Mouse (Mus musculus) MEL-GATA-1-ER (cell line): ENCODE results near the gene Cep126.

Experiments used
- DNase-seq: peaks from one replicate; pipeline ENCODE4 v3.0.0-alpha.2; 2012; ENCODE audit warnings: low read depth; ENCODE audit errors: extremely low read depth

Cep126 gene

GRCm38 (mm10) chr9:8134117-8134574 is at the start of gene Cep126:
Cep126 (minus strand) TSS chr9:8134294.
- DNase-seq: no peak

GRCm38 (mm10) chr9:8179554-8179953 is 45.5 kb upstream of the Cep126 start:
- no peak for DNase-seq

- DNase-seq: no peak
Observed at GRCm38 (mm10) chr9:8177099-8177498, 43.0 kb upstream of the Cep126 start.

- DNase-seq: no peak
Observed at GRCm38 (mm10) chr9:8157011-8157410, 22.9 kb upstream of the Cep126 start.

GRCm38 (mm10) chr9:8139501-8139900 is 5.4 kb upstream of the Cep126 start:
- no peak for DNase-seq

- no peak for DNase-seq
Observed at GRCm38 (mm10) chr9:8133586-8134115, 443 bp downstream of the Cep126 start.

GRCm38 (mm10) chr9:8123495-8123894 is 10.6 kb downstream of the Cep126 start:
- DNase-seq: no peak

DNA sequence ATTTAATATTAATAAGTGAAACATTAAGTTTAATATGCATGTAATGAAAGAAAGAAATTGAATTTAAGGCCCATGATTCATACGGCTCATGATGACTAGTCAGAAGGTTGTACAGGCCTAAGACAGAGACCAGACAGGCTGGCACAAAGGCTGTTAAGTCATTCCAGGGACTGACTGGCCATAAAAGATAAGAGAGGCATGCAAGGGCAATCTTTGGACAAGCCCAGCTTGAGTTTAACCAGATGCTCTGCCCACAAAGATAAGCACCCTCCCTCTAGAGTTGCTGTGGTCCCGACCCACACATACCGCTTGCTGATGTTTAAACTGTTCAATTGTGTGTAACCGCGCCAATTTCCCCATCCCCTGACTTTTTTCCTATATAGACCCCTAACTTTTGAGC is 19.6 kb downstream of the Cep126 start:
- no peak for DNase-seq

DNA sequence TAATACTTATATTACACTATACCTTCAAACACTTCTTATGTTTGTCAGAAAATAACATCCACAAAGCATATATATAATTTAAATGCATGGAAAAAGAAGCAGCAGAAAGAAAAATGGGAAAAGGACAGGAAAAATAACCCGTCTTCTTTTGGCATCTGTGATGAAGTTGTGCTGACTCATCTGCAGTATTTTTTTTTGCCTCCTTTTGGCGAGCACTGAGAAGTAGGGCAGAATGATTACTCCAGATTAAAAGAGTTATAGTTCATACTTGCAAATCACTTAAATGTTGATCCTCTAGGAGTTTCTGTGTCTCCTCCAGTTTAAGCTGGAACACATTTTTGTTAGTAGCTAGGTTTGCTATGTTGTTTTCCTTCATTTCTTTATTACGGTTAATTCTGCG is 31.0 kb downstream of the Cep126 start:
- no peak for DNase-seq

GRCm38 (mm10) chr9:8100962-8101361 is 33.1 kb downstream of the Cep126 start:
- no peak for DNase-seq

DNA sequence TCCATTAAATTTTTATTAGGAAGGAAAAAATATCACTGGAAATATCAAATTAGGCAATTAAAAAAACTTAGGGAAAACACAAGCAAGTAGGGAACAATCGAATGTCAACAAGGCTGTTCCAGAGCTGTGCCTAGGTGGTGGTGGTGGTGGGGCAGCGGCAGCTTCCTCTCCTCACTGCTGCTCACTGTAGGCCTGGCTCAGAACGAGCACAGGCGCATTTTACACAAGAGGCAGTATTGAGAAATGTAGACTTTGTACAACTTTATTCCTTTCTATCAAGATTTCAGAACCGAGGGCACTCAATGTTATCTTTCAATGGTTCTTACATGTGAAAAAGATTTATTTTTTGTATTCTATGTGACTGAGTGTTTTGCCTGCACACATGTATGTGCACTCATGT is 55.2 kb downstream of the Cep126 start:
- no peak for DNase-seq

DNA sequence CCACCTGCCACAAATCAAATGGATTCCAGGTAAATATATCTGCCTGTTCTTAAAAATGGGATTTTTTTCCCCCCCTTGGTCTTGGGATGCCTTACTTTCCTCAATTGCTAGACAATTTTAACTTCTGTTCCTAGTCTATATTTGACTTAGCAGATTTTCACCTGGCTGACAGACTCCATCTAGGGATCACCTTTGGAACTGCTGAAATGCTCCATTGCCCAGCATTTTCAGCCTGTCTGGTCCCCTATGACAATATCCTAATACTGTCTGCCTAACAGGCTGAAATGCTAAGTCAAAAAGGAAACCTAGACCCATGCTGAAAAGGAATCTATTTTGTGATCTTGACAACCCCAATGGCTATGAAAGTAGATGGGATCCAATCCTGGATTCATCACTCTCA is 59.7 kb downstream of the Cep126 start:
- DNase-seq: no peak

DNA sequence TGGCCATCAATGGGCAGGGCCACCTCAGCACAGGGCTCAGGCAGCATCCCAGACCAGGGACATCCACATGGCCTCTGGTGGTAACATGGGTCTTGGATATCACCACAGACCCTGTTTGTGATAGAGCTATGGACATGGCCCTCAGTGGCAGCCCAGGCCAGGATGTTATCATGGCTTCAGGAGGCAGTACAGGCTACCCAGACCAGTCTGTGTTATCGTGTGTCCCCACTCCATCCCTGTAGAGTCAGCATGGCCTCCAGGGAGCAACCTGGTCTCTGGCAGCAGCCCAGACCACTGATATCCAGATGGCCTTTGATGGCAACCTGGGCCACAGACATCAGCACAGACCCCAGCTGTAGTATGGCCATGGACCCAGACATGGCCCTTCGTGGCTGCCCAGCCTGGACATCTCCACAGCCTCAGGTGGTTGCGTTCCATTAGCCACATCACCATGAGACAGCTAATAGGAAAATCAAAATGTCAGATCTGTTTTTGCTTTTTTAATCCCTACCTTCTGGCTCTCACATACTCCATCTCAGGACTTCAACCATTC is 60.8 kb downstream of the Cep126 start:
- no peak for DNase-seq

DNA sequence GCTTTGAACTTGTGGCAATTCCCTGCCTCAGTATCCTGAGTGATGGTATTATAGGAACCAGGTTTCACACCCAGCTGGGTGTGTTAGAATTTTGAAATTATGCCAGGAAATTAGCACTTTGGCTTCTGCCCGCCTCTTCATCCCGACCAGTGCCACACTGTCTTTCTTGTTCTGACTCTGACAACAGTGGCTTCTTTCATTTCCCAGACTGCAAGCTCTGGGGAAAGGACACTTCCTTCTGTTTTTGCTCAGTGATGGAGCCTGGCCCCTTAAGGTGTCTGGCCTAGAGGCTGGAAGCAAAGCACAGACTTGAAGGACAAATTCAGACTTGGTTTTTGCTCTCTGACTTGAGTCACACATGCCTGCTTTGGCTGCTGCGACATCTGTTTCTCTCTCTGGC is 74.5 kb downstream of the Cep126 start:
- DNase-seq: no peak

DNA sequence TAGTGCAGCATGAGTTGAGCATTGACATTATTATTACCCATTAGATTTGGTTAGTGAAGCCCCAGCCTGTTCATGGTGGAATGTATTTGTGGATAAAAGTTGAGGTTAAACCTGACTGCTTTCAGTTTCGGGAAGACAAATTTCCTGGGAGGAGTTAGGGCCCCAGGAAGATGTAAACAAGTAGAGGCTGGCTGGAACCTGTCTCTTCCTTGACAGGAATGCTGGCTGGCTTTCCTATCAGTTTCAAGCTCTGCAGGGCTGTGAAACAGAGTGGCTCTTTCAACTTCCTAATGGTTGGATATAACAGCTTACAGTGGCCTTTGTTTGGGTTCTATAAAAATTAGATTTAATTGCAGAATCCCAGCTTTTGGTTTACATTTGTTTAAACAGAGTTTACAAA is 79.3 kb downstream of the Cep126 start:
- DNase-seq: no peak

DNA sequence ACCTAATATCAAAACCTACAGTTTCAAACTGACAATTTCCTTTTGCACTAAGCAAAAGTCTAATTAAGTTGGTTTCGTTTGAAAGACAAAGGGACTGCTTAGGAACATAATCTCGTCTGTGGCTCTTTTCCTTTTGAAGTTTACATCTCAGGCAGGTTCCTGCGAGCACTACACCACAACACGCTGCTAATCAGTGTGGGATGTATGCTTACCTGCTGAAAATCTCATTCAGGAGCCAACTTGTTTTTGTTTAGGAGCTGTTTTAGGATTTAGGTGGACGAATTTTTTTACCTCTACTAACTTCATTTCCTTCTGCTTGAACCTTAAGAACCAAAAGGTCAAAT is 91.1 kb downstream of the Cep126 start:
- no peak for DNase-seq

DNA sequence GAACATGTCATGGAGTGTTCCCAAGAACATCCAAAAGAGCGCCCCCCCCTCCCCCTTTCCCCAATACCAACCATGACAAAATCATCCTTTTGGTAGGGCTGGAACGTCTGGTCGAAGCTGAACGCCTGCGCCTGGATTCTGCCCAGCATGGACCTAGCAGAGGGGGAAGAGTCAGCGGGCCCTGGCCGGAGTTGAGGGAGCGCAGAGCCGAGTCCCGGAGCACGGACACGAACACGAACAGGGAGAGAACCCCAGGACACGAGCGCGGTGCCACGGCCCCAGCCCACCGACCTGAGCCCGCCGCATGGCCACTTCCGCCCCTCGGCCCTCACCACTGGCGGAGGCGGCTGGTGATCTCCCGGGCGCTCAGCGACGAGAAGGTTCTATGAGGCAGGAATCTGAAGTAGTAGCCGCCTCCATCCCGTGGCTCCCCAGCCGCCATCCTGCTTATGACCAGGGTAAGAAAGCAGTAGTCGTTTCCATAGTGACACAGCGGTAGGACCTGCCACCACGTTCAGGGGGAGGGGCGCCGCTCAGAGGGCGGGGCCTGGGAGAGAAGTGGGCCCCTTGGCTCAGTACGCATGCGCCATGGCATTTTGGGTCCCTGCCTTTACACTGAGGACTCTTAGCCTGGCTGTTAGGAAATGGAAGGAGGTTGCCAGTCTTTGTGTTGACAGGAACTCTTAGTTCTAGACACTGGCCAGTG is 91.6 kb downstream of the Cep126 start, which contains the start of gene Cfap300:
Gene Cfap300, minus strand, starts transcription at position 486 of the 706 bp plus-strand sequence.
- no peak for DNase-seq

DNA sequence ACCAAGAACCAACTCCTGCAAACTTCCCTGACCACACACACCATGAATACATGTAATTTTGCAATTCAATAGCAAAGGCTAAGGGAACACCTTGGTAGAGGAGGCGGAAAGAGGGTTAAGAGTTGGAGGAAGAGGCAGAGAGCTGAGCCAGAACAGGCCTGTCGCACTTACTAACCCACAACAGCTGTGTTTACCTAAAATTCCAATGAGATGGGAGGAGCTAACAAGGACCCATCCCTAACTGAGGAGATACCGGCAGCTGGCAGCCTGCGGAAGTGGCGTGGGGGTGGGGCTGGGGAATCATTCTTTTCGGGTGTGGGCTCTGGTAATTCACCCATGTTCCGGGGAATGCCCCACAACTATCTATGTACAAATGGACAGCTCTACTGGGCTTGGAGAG is 98.5 kb downstream of the Cep126 start:
- no peak for DNase-seq

DNA sequence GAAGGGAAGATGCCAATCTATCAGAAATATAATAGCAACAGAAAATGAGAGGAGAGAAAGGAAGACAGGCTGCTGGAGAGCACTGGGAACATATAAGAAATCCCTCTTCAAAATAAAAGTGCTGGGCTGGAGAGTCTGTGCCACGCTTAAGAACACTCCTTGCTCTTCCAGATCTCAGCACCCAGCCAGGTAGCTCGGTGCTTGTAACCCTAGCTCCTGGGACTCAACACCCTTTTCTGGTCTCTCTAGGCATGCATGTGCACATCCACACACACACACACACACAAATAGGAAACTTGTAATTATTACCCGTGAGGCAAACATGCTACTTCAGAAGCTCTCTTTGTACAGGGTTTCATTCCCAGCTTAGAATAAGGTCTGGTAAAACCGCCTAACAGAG is 99.0 kb downstream of the Cep126 start:
- no peak for DNase-seq

- no peak for DNase-seq
Observed at GRCm38 (mm10) chr9:8034143-8034542, 100.0 kb downstream of the Cep126 start.

DNA sequence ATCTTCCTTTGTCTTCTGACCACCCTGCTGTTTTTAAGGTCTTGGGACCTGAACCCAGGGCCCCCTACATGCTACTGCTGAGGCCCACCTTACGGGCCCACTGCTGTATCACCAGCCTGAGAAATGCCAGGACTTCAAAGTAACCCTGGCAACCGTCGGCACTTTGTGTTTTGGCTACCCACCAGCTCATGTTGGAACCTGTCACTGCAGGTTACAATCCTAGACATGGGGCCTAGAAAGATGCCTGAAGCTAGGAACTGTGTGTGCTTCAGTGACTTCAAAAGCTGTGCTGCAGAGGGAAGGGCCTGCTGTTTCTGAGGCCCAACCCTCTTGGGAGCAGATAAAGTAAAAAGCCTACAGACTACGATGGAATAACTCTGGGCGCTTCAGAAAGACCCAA is 101.2 kb downstream of the Cep126 start:
- no peak for DNase-seq
